In the genomic region with DNA sequence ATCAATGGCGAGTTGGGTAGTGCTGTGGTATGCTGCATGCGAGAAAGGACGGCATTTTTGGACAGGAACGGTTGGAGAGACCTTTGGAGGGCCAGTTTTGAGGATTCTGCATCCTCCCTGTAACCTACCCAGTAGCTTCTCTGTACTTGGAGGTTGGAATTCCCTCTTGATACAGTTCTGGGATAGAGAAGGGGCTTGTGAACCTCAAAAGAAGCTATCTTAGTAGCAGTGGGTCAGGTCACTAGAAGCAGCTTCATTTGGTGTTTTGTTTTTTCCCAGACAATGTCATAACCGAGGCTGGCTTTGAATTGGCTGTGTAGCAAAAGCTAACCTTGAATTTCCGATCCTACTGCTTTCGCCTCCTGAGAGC, we compare ENCODE assay signal across 8 mouse cellular contexts. TPM values are rescaled to one million over a fixed set of nuclear protein-coding genes. Genes with fewer than 3 reads are reported as not detected.
A peak's percentile ranks its signal among the peaks of the same experiment; 100 is the strongest.
DNase-seq lines count a peak whose midpoint lies in the region; ATAC-seq and TF ChIP-seq lines count a peak whose summit lies in the region.

No protein-coding gene starts in this region.

- no peaks in the 10 kb centered on the region for H3K36me3 ChIP-seq in lung, embryonic 14.5 days (ENCODE audit: insufficient read depth)
- H3K36me3 ChIP-seq in embryonic facial prominence, embryonic 15.5 days = no peaks in the 10 kb centered on the region
- no peaks in the 10 kb centered on the region for H3K36me3 ChIP-seq in intestine, postnatal 0 days (ENCODE audit: control insufficient read depth, insufficient read depth)
- H3K36me3 ChIP-seq in neural tube, embryonic 14.5 days (ENCODE audit: control insufficient read depth, insufficient read depth, low read length) = no peaks in the 10 kb centered on the region

- TF ChIP-seq CTCF in lung, embryonic 14.5 days (IDR thresholded peaks at IDR 0.05; ENCODE audit: low read depth) = no peak
- TF ChIP-seq CTCF in intestine, postnatal 0 days (IDR thresholded peaks at IDR 0.05; ENCODE audit: low read depth) = no peak

- H3K27me3 ChIP-seq in lung, embryonic 14.5 days (ENCODE audit: insufficient read depth, low read length) = no peaks in the 10 kb centered on the region
- no peaks in the 10 kb centered on the region for H3K27me3 ChIP-seq in embryonic facial prominence, embryonic 15.5 days
- H3K27me3 ChIP-seq in intestine, postnatal 0 days (replicated peaks; ENCODE audit: control insufficient read depth, insufficient read depth, low read length) = no peaks in the 10 kb centered on the region
- no peaks in the 10 kb centered on the region for H3K27me3 ChIP-seq in neural tube, embryonic 14.5 days (ENCODE audit: control insufficient read depth, insufficient read depth, low read length)

- 21% methylated on average over 7 of the region's 7 CpGs for WGBS in lung, embryonic 14.5 days
- 23% methylated on average over 7 of the region's 7 CpGs for WGBS in embryonic facial prominence, embryonic 15.5 days
- 38% methylated on average over 7 of the region's 7 CpGs for WGBS in intestine, postnatal 0 days
- WGBS in neural tube, embryonic 14.5 days = 30% methylated on average over 7 of the region's 7 CpGs

- intact Hi-C loops in left cerebral cortex, postnatal 14 days (cut with DNase I) = no loop called here

- H3K4me3 ChIP-seq in lung, embryonic 14.5 days (ENCODE audit: low read depth, low read length) = peak overlapping the region; percentile 69
- peak overlapping the region; percentile 86 for H3K4me3 ChIP-seq in embryonic facial prominence, embryonic 15.5 days (replicated peaks)
- H3K4me3 ChIP-seq in intestine, postnatal 0 days (ENCODE audit: low read depth, low read length) = peak overlapping the region; percentile 80
- H3K4me3 ChIP-seq in neural tube, embryonic 14.5 days (ENCODE audit: low read depth, low read length) = peak overlapping the region; percentile 49

- H3K4me1 ChIP-seq in lung, embryonic 14.5 days (ENCODE audit: insufficient read depth) = peaks cover 7% of the 10 kb centered on the region; the same call in 1 of the 2 replicates
- peaks cover 35% of the 10 kb centered on the region for H3K4me1 ChIP-seq in embryonic facial prominence, embryonic 15.5 days
- peaks cover 13% of the 10 kb centered on the region for H3K4me1 ChIP-seq in intestine, postnatal 0 days (replicated peaks; ENCODE audit: control insufficient read depth, insufficient read depth, low read length)
- H3K4me1 ChIP-seq in neural tube, embryonic 14.5 days (ENCODE audit: control insufficient read depth, insufficient read depth, low read length) = peaks cover 7% of the 10 kb centered on the region; the same call in 1 of the 2 replicates

- DNase-seq in lung, embryonic 14.5 days = peak; percentile 12
- DNase-seq in lung, postnatal 4 days = no peak
- DNase-seq in left cerebral cortex, postnatal 14 days (ENCODE audit: low spot score in 2 of 2) = no peak
- DNase-seq in cerebellum, adult 11-12 months = no peak

- no peaks in the 10 kb centered on the region for H3K9me3 ChIP-seq in lung, embryonic 14.5 days (ENCODE audit: low read depth, low read length)
- no peaks in the 10 kb centered on the region for H3K9me3 ChIP-seq in embryonic facial prominence, embryonic 15.5 days (replicated peaks)
- H3K9me3 ChIP-seq in intestine, postnatal 0 days (ENCODE audit: control insufficient read depth) = no peaks in the 10 kb centered on the region
- no peaks in the 10 kb centered on the region for H3K9me3 ChIP-seq in neural tube, embryonic 14.5 days (ENCODE audit: control insufficient read depth, low read length)

- peak overlapping the region; percentile 76 for H3K4me2 ChIP-seq in lung, embryonic 14.5 days
- H3K4me2 ChIP-seq in embryonic facial prominence, embryonic 15.5 days (replicated peaks) = peak overlapping the region; percentile 80
- peak overlapping the region; percentile 95 for H3K4me2 ChIP-seq in intestine, postnatal 0 days (replicated peaks; ENCODE audit: low read depth)
- H3K4me2 ChIP-seq in neural tube, embryonic 14.5 days (ENCODE audit: low read depth, low read length) = peak overlapping the region; percentile 75

- no peak for ATAC-seq in lung, embryonic 14.5 days (ENCODE audit: insufficient read depth)
- no peak for ATAC-seq in embryonic facial prominence, embryonic 15.5 days (ENCODE audit: insufficient number of reproducible peaks, low FRiP score, low TSS enrichment, low read depth)
- ATAC-seq in intestine, postnatal 0 days = no peak
- no peak for ATAC-seq in neural tube, embryonic 14.5 days (ENCODE audit: low read depth)
- no peak for ATAC-seq in inflammation-experienced regulatory T-cells, adult 6 months

- H3K9ac ChIP-seq in lung, embryonic 14.5 days = peak overlapping the region; percentile 60
- H3K9ac ChIP-seq in embryonic facial prominence, embryonic 15.5 days = 0 out of 2 replicates have a peak overlapping the region, but pooled peaks have one; percentile 81
- 0 out of 2 replicates have a peak overlapping the region, but pooled peaks have one; percentile 78 for H3K9ac ChIP-seq in intestine, postnatal 0 days (ENCODE audit: low read depth, low read length)
- peak overlapping the region; percentile 64 for H3K9ac ChIP-seq in neural tube, embryonic 14.5 days (replicated peaks; ENCODE audit: low read depth, low read length)

- peak overlapping the region; percentile 82 for H3K27ac ChIP-seq in lung, embryonic 14.5 days (ENCODE audit: low read depth)
- H3K27ac ChIP-seq in embryonic facial prominence, embryonic 15.5 days (replicated peaks) = peak overlapping the region; percentile 74
- no peak overlapping the region for H3K27ac ChIP-seq in intestine, postnatal 0 days (ENCODE audit: low read depth, low read length)
- H3K27ac ChIP-seq in neural tube, embryonic 14.5 days (ENCODE audit: low read depth, low read length) = no peak overlapping the region

RNA-seq across cellular contexts. Expression of a gene that starts 0.9 kb away (rescaled TPM):
- polyA plus RNA-seq in lung, embryonic 14.5 days (2014; fragmentation: Nextera tagmentation; extraction: Ambion mirVana) = 76.5 and 94.8 TPM in 2 replicates
- 97.6 and 119 TPM in 2 replicates for polyA plus RNA-seq in embryonic facial prominence, embryonic 15.5 days (2015; fragmentation: Nextera tagmentation; extraction: Ambion mirVana)
- 71.8 and 73.0 TPM in 2 replicates for polyA plus RNA-seq in intestine, postnatal 0 days (2015; fragmentation: Nextera tagmentation; extraction: Ambion mirVana)
- 126 and 143 TPM in 2 replicates for polyA plus RNA-seq in neural tube, embryonic 14.5 days (2014; fragmentation: Nextera tagmentation; extraction: Ambion mirVana)
- polyA plus RNA-seq in inflammation-experienced regulatory T-cells, adult 6 months (2017; shearing (Covaris generic)) = 10 to 100 TPM in 2 of 3 experiments, 1 to 10 TPM in 1; 3.2 to 17.6 (median 14.4) TPM
- 100 to 1,000 TPM; 130 to 134 TPM for total RNA-seq in left cerebral cortex, postnatal 14 days (2021)

RNA-seq across cellular contexts. Expression of a gene that starts 30.4 kb away (rescaled TPM):
- not detected in 2 replicates for polyA plus RNA-seq in lung, embryonic 14.5 days (2014; fragmentation: Nextera tagmentation; extraction: Ambion mirVana)
- polyA plus RNA-seq in embryonic facial prominence, embryonic 15.5 days (2015; fragmentation: Nextera tagmentation; extraction: Ambion mirVana) = 0.55 and 0.56 TPM in 2 replicates
- 0.14 and 0.16 TPM in 2 replicates for polyA plus RNA-seq in intestine, postnatal 0 days (2015; fragmentation: Nextera tagmentation; extraction: Ambion mirVana)
- polyA plus RNA-seq in neural tube, embryonic 14.5 days (2014; fragmentation: Nextera tagmentation; extraction: Ambion mirVana) = 10.1 and 15.0 TPM in 2 replicates
- polyA plus RNA-seq in inflammation-experienced regulatory T-cells, adult 6 months (2017; shearing (Covaris generic)) = under 1 TPM in 2 of 3 experiments, not detected in 1; 0.09 to 0.33 TPM
- total RNA-seq in left cerebral cortex, postnatal 14 days (2021) = 10 to 100 TPM; 42.1 to 44.0 TPM

Comparison
In these comparisons a context has a peak if more than half of its experiments do, and no peak if none do; other contexts are left out.
1. H3K27ac ChIP-seq: peak in lung, embryonic 14.5 days (single experiment) and embryonic facial prominence, embryonic 15.5 days (single experiment); none in intestine, postnatal 0 days (single experiment) and neural tube, embryonic 14.5 days (single experiment).
2. Peak in every context shown above with its lines, with median percentiles within 50 percentile points of each other: H3K4me2 ChIP-seq, H3K4me3 ChIP-seq and H3K9ac ChIP-seq.